ENCODE assay signal across 27 mouse cellular contexts in genomic region chr1:119501881-119502280, GRCm38 (mm10). TPM values are rescaled to one million over a fixed set of nuclear protein-coding genes. Genes with fewer than 3 reads are reported as not detected.
DNase-seq lines count a peak whose midpoint lies in the region; ATAC-seq lines count a peak whose summit lies in the region.
"Had no signal": no experiment of that assay in that cellular context is flagged by ENCODE, and none has a peak within 500 bp of the region (broad histone marks: within the 10 kb centered on the region; RNA-seq: fewer than 3 reads in every experiment).

No protein-coding gene starts in this region.

- ATAC-seq in heart, embryonic 14.5 days (ENCODE audit: insufficient number of reproducible peaks, insufficient read depth, low FRiP score, low read depth): no peak
- no peak for ATAC-seq in megakaryocyte, adult 5-6 weeks (ENCODE audit: poor library complexity, severe bottlenecking)
- no peak for ATAC-seq in hindbrain, embryonic 14.5 days (ENCODE audit: low FRiP score)
- ATAC-seq: forebrain, embryonic 15.5 days; hindbrain, embryonic 16.5 days; intestine, embryonic 15.5 days; midbrain, embryonic 16.5 days had no signal

- peak overlapping the region; percentile 67 for H3K4me2 ChIP-seq in heart, embryonic 14.5 days (ENCODE audit: low read length)
- no peak overlapping the region for H3K4me2 ChIP-seq in hindbrain, embryonic 14.5 days (replicated peaks)
- H3K4me2 ChIP-seq: forebrain, embryonic 15.5 days had no signal

- DNase-seq in heart, adult 11 months: peak; percentile 94
- DNase-seq in heart, postnatal 14 days: no peak
- no peak for DNase-seq in heart, adult 8-10 months (ENCODE audit: low spot score)
- DNase-seq in telencephalon, adult 2 months (ENCODE audit: low read depth, low spot score): peak; percentile 33
- DNase-seq in hindbrain, embryonic 14.5 days (ENCODE audit: low spot score): no peak
- DNase-seq: adrenal gland, postnatal 25 days; cerebellum, adult 9-10 months; gastrocnemius, postnatal 25 days; kidney, postnatal 36 days; layer of hippocampus, postnatal 36 days; lung, postnatal 14 days; retina, postnatal 1 day; thymus, postnatal 36 days had no signal

- no peaks in the 10 kb centered on the region for H3K27me3 ChIP-seq in heart, embryonic 14.5 days (ENCODE audit: control insufficient read depth, insufficient read depth, low read length)
- peaks cover 8% of the 10 kb centered on the region for H3K27me3 ChIP-seq in megakaryocyte, embryonic 14.5 days (replicated peaks)
- no peaks in the 10 kb centered on the region for H3K27me3 ChIP-seq in hindbrain, embryonic 14.5 days (ENCODE audit: control insufficient read depth, insufficient read depth, low read length)
- H3K27me3 ChIP-seq: forebrain, embryonic 15.5 days; intestine, embryonic 15.5 days; kidney, embryonic 15.5 days; limb, embryonic 12.5 days had no signal

- peak overlapping the region; percentile 46 to 73; a peak in 3 of 4 replicates for H3K27ac ChIP-seq in heart, embryonic 14.5 days (replicated peaks in 1 of 2; ENCODE audit: control insufficient read depth in 1 of 2, insufficient read depth in 1 of 2, low read depth in 2 of 2, low read length in 2 of 2)
- H3K27ac ChIP-seq in hindbrain, embryonic 14.5 days: no peak overlapping the region
- H3K27ac ChIP-seq: embryonic facial prominence, embryonic 10.5 days; forebrain, embryonic 15.5 days; intestine, embryonic 15.5 days; kidney, embryonic 15.5 days; limb, embryonic 12.5 days; liver, embryonic 15.5 days; midbrain, embryonic 10.5 days; neural tube, embryonic 13.5 days had no signal

- peaks cover 27 to 56% of the 10 kb centered on the region in 2 experiments for H3K4me1 ChIP-seq in heart, embryonic 14.5 days (ENCODE audit: control insufficient read depth in 2 of 2, insufficient read depth in 2 of 2, low read length in 2 of 2)
- H3K4me1 ChIP-seq in megakaryocyte, embryonic 14.5 days: peaks cover 91% of the 10 kb centered on the region
- H3K4me1 ChIP-seq in hindbrain, embryonic 14.5 days (replicated peaks; ENCODE audit: control insufficient read depth, insufficient read depth, low read length): peaks cover 20% of the 10 kb centered on the region

- 24% methylated on average over 8 of the region's 8 CpGs for WGBS in heart, embryonic 14.5 days
- 83% methylated on average over 8 of the region's 8 CpGs for WGBS in hindbrain, embryonic 14.5 days

- H3K36me3 ChIP-seq in heart, embryonic 14.5 days (ENCODE audit: control insufficient read depth, insufficient read depth, low read length): peaks cover 18% of the 10 kb centered on the region; the same call in 1 of the 2 replicates
- H3K36me3 ChIP-seq in megakaryocyte, embryonic 14.5 days (replicated peaks; ENCODE audit: low read length): peaks cover 49% of the 10 kb centered on the region
- H3K36me3 ChIP-seq in hindbrain, embryonic 14.5 days (replicated peaks; ENCODE audit: control insufficient read depth, insufficient read depth): no peaks in the 10 kb centered on the region
- H3K36me3 ChIP-seq: forebrain, embryonic 15.5 days; intestine, embryonic 15.5 days had no signal

- intact Hi-C loops in heart, postnatal 14 days (cut with DNase I): loop anchor here (10.0 kb wide), 1 partner anchor 1187 kb away; the partner anchor contains the start of gene Tsn

- H3K4me3 ChIP-seq in heart, embryonic 14.5 days (ENCODE audit: control insufficient read depth in 1 of 2, insufficient read depth in 1 of 2, low read depth in 1 of 2, low read length in 2 of 2): no peak overlapping the region; a peak in 1 of 4 replicates
- peak overlapping the region; percentile 78 for H3K4me3 ChIP-seq in megakaryocyte, embryonic 14.5 days (replicated peaks)
- no peak overlapping the region for H3K4me3 ChIP-seq in hindbrain, embryonic 14.5 days (replicated peaks; ENCODE audit: low read length)
- H3K4me3 ChIP-seq: forebrain, embryonic 15.5 days; intestine, embryonic 15.5 days; limb, embryonic 12.5 days; midbrain, embryonic 10.5 days; myocyte; neural tube, embryonic 13.5 days had no signal

- H3K9ac ChIP-seq in heart, embryonic 14.5 days (ENCODE audit: low read length): peak overlapping the region; percentile 30; the same call in 1 of the 2 replicates
- no peak overlapping the region for H3K9ac ChIP-seq in hindbrain, embryonic 14.5 days
- H3K9ac ChIP-seq: forebrain, embryonic 15.5 days; intestine, embryonic 15.5 days; kidney, embryonic 15.5 days; limb, embryonic 12.5 days; liver, embryonic 15.5 days; neural tube, embryonic 13.5 days had no signal

- no peaks in the 10 kb centered on the region for H3K9me3 ChIP-seq in heart, embryonic 14.5 days (ENCODE audit: control insufficient read depth, low read length)
- H3K9me3 ChIP-seq in megakaryocyte, embryonic 14.5 days: peaks cover 3% of the 10 kb centered on the region; the same call in 1 of the 2 replicates
- 0 out of 2 replicates have a peak, but pooled peaks cover 3% of the 10 kb centered on the region for H3K9me3 ChIP-seq in hindbrain, embryonic 14.5 days (ENCODE audit: control insufficient read depth, low read length)
- H3K9me3 ChIP-seq: embryonic facial prominence, embryonic 10.5 days; forebrain, embryonic 15.5 days; intestine, embryonic 15.5 days; kidney, embryonic 15.5 days; limb, embryonic 12.5 days; liver, embryonic 15.5 days; midbrain, embryonic 10.5 days; neural tube, embryonic 13.5 days had no signal

RNA-seq across cellular contexts. Expression of gene Ralb, which starts 2.7 kb away (rescaled TPM):
- total RNA-seq in heart, postnatal 14 days (2021): 10 to 100 TPM; 36.7 to 39.6 TPM
- 116 and 127 TPM in 2 replicates for polyA plus RNA-seq in heart, embryonic 14.5 days (2014; fragmentation: Nextera tagmentation; extraction: Ambion mirVana)
- total RNA-seq in heart, adult 8-10 months (2022): 10 to 100 TPM; 22.7 to 29.9 (median 27.2) TPM
- 14.6 and 45.9 TPM in 2 replicates for polyA plus RNA-seq in megakaryocyte, embryonic 14.5 days (2012; ENCODE audit: insufficient read depth, low replicate concordance)
- 33.8 and 33.9 TPM in 2 replicates for total RNA-seq in megakaryocyte, adult 5-6 weeks (2015)
- 67.8 and 72.4 TPM in 2 replicates for total RNA-seq in megakaryocyte, adult 5-6 weeks (2017)
- 57.5 and 62.5 TPM in 2 replicates for polyA plus RNA-seq in hindbrain, embryonic 14.5 days (2014; fragmentation: Nextera tagmentation; extraction: Ambion mirVana)

RNA-seq across cellular contexts. Expression of gene Tmem185b, which starts 24.1 kb away (rescaled TPM):
- 10 to 100 TPM; 12.1 to 12.3 TPM for total RNA-seq in heart, postnatal 14 days (2021)
- 25.6 and 25.7 TPM in 2 replicates for polyA plus RNA-seq in heart, embryonic 14.5 days (2014; fragmentation: Nextera tagmentation; extraction: Ambion mirVana)
- 10 to 100 TPM; 11.5 to 13.9 (median 11.8) TPM for total RNA-seq in heart, adult 8-10 months (2022)
- polyA plus RNA-seq in megakaryocyte, embryonic 14.5 days (2012; ENCODE audit: insufficient read depth, low replicate concordance): 16.4 and 19.8 TPM in 2 replicates
- total RNA-seq in megakaryocyte, adult 5-6 weeks (2015): 24.9 and 25.0 TPM in 2 replicates
- 14.6 and 19.3 TPM in 2 replicates for total RNA-seq in megakaryocyte, adult 5-6 weeks (2017)
- polyA plus RNA-seq in hindbrain, embryonic 14.5 days (2014; fragmentation: Nextera tagmentation; extraction: Ambion mirVana): 17.8 and 20.8 TPM in 2 replicates

Comparison
In these comparisons a context has a peak if more than half of its experiments do, and no peak if none do; other contexts are left out.
1. DNase-seq: peak in heart, adult 11 months (single experiment) and telencephalon, adult 2 months (single experiment); none in heart, postnatal 14 days (0 of 2), heart, adult 8-10 months (single experiment) and hindbrain, embryonic 14.5 days (single experiment).